Mouse (Mus musculus): Measurements from ENCODE around the gene Psd. TPM values are rescaled to one million over a fixed set of nuclear protein-coding genes. Genes with fewer than 3 reads are reported as not detected.
A peak's percentile ranks its signal among the peaks of the same experiment; 100 is the strongest.

The Psd gene
- total RNA-seq, 2 experiments from 2014 or later: 731 to 733 TPM

DNA sequence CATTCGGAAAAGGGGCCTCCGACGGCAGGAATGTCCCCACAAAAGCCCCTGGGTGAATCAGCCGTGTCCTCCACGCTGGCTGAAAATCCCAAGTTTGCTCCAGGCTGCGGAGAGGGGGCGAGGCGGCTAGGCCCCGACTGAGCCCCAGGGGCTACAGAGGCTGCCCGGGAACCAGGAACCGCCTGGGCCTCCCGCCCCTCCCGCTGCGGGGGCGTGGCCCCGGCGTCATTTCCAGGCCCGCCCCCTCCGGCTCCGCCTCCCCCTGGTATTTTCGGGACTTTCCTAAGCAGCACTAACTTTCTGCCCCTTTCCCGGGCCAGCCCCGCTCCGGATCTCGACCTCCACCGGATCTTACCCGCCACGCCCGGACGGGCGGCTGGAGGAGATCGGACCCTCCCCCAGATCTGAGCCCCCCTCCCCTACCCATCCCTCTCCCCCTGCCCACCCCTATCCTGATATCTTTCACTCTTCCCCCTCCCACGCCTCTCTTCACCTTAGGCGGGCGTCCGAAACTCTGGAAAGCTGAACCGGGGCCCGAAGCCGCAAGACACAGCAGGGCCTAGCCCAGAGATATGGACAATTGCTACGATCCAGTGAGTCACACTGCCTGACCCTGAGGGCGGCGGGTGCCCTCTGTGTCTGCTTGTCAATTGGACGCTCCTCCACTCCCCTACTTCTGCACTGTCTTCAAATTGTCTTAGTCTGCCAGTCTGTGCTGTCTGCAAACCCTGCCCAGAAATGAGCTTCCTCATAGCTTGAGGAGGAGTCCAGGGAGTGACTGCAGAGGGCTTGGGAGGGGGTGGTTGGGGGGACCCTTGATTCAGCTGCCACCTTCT lies 21.3 kb downstream of the Psd start:
- peak; percentile 68 to 73 for DNase-seq

DNA sequence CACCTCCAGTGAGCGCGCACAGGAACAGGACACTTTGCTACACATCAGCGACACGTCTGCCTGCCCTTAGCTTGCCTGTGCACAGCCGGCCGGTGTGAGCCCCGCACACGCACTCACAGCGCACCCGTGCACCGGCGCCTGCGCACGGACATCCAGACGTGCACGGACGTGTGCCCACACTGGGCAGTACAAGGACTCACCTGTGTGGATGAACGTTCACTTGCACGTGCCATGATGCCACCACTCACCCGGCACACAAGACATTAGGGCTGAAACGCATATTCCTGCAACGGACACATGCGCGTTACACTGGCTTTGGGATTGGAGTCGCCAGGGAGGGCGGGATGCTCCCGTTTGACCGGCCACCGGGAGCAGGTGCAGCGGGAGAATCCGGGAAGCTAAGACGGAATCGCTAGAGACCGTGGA lies 22.0 kb downstream of the Psd start:
- DNase-seq: no peak

- peak; percentile 77 to 83 for DNase-seq
Observed at GRCm38 (mm10) chr19:46304216-46304841, 22.6 kb downstream of the Psd start, which contains the start of gene Nfkb2. TSS of gene Nfkb2 (plus strand) at chr19:46304320.

- no peak for DNase-seq
Observed at GRCm38 (mm10) chr19:46303251-46304215, 23.4 kb downstream of the Psd start.

GRCm38 (mm10) chr19:46302551-46302950 lies 24.4 kb downstream of the Psd start:
- no peak for DNase-seq

DNA sequence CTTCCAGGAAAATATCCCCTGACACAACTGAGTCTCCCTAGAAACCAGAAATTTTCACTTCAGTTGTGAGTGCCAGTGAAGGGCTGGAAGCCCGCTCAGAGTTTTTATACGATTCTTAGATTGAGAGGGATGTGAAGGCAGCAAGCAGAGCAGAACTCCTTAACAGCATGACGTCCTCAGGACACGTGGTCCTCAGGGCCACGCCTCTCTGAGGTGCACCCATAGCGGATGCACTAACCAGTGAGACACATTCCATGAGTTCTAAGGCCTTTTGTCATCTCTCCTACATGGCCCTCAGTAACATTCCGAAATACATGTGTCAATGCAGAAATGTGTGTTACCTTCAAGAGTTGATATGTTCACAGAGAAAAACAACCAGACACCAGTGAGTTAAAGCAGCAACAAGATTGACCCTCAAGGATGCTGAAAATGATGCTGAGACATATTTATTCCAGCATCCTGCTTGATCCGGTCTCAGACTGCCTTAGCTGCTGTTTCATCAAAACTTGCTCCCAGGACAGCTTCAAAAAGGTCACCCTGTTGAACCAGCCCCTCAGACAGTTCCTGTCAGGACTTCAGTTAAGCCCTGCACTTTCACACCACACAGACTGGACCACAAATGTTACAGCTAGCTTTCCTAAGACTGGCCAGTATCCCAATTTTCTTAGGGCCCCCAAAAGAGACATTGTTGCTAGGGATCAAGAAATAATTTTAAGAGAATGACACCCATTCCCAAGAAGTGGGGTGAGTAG lies 26.5 kb downstream of the Psd start:
- no peak for DNase-seq

DNA sequence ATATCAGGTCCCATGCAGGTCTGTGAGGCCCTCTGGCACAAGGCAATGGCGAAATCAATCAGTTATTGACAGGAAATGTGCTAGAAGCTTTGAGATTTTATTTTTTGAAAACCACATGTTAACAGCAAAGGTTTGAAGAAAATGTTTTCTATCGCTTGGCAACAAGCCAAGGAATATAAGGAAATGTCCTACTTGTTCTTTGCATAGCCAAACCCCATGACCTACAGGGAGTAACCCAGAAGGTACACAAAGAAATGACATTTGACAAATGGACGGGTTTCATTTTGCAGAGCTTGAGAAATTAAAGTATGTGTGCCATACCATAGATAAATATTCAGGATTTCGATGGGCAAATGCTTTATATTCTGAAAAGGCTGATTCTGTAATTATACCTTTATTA lies 30.0 kb downstream of the Psd start:
- DNase-seq: no peak

GRCm38 (mm10) chr19:46290535-46291105 lies 36.3 kb downstream of the Psd start:
- no peak for DNase-seq

DNA sequence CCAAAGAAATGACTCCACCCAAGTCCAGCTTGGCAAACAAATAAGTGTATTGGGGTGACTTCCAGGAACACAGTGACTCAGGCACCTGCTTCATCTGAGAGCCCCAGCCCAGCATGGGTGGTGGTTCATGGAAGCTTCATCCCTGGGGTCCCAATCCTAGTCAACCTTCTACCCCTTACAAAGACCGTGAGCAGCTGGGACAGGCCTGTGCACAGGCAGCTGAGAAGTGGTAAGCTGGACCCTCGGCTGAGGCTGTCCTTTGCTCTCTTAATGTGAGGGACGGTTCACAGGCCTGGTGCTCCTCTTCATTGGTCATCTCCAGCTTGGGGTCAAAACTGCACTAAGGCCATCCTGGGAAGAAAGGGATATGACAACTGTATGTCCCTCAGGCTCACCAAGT lies 39.4 kb downstream of the Psd start:
- DNase-seq: no peak

DNA sequence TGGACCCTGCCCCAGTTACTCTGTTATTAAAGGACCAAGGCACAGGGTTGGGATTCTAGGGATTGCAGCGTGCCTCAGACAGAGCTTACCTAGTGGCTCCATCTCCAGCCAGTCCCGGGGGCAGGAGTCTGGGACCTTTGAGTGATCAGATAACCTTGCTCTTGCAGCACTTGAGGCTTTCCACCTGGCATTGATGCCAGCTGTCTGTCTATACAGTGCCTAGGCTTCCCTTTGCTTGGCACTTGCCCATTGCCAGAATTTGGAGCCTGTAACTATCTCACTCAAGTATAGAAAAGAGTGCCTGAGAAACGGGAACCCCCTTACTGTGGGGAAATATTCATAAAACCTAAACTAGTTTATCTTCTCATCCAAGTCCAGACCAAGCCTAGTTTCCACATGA lies 40.0 kb downstream of the Psd start:
- no peak for DNase-seq

- DNase-seq: no peak
Observed at GRCm38 (mm10) chr19:46286047-46286446, 40.9 kb downstream of the Psd start.

DNA sequence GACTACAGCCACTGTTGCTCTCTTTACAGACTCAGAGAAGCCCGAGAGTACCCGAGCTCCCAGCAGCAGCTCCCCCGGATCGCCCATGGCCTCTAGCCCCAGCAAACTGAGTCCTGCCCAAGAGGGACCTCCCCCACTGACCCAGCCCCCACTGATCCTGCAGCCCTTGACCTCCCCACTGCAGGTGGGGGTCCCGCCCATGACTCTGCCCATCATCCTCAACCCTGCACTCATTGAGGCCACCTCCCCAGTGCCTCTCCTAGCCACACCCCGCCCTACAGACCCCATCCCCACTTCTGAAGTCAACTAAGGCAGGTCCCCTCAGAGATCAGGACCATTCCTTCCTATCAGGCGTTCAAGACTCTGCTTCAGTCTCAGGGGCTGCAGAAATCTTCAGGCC lies 41.3 kb downstream of the Psd start:
- no peak for DNase-seq

DNA sequence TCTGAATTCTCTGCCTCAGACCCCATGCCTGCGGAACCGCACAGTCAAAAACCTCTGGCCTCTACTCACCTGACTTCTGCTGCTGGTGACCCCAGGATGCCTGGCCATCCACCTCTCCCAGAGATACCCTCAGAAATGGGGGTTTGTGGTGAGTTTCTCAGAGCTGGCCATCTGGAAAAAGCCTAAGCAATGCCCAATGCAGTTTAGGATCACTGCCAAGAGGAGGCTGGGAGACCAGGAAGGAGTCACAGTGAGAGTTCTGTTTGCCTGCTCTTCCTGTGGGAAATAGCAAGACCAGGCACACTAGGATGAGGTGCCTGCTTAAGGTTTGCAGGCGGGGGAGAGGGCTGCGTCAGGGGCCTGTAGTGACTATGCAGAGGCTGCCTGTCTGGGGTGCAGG lies 42.3 kb downstream of the Psd start:
- DNase-seq: no peak

GRCm38 (mm10) chr19:46282081-46282849 lies 44.7 kb downstream of the Psd start:
- DNase-seq: no peak

GRCm38 (mm10) chr19:46275307-46275706 lies 51.6 kb downstream of the Psd start:
- no peak for DNase-seq

GRCm38 (mm10) chr19:46264762-46265161 lies 62.2 kb downstream of the Psd start:
- DNase-seq: no peak

Data from layer of hippocampus, postnatal 36 days (tissue).